Mouse (Mus musculus): ENCODE data around the gene Disp1. TPM values are rescaled to one million over a fixed set of nuclear protein-coding genes. Genes with fewer than 3 reads are reported as not detected.
A peak's percentile ranks its signal among the peaks of the same experiment; 100 is the strongest.

Disp1 gene
- polyA plus RNA-seq, 1 experiment from 2014 or later: 9.5 TPM

DNA sequence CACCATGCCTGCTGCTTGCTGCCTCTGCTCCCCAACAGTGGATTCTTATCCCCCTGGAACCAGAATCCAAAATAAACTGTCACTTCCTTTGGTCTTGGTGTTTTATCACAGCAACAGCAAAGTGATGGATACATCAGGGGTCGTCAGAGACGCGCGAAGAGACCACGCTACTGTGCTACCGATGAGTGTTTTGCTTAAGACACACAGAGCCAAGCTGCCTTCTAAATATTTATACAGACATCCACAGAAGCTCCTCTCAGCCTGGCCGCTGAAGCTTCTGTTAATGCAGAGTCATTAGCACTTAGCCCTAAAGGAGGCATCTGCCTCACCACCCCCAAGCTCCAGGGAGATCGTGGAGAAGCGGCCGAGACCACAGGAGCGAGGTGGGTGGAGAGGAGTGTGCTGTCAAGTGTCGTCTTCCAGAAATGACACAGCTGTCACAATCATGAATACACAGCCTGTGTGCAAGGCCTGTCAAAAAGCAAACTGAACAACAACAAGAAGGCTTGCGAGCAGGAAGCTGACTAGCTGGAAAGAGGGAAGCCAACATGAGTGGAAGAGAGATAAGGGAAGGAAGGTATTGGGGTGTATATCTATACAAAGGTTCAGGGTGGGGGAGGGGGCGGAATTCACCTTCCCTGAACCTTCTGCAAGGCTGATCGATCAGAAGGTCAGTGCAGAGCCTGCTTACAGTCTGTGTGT, 146.1 kb downstream of the Disp1 start:
- no peak overlapping the region for H3K9ac ChIP-seq (replicated peaks)
- no peaks in the 10 kb centered on the region for H3K9me3 ChIP-seq (replicated peaks)
- no peak overlapping the region for H3K4me2 ChIP-seq
- H3K27ac ChIP-seq (replicated peaks): 0 out of 2 replicates have a peak overlapping the region, but pooled peaks have one; percentile 9
- 61% methylated on average over 15 of the region's 15 CpGs for WGBS
- no peak overlapping the region for H3K4me3 ChIP-seq (replicated peaks)
- no peaks in the 10 kb centered on the region for H3K36me3 ChIP-seq
- peaks cover 9% of the 10 kb centered on the region for H3K4me1 ChIP-seq
- H3K27me3 ChIP-seq (replicated peaks): no peaks in the 10 kb centered on the region
- no peak for ATAC-seq (ENCODE audit: low FRiP score)

DNA sequence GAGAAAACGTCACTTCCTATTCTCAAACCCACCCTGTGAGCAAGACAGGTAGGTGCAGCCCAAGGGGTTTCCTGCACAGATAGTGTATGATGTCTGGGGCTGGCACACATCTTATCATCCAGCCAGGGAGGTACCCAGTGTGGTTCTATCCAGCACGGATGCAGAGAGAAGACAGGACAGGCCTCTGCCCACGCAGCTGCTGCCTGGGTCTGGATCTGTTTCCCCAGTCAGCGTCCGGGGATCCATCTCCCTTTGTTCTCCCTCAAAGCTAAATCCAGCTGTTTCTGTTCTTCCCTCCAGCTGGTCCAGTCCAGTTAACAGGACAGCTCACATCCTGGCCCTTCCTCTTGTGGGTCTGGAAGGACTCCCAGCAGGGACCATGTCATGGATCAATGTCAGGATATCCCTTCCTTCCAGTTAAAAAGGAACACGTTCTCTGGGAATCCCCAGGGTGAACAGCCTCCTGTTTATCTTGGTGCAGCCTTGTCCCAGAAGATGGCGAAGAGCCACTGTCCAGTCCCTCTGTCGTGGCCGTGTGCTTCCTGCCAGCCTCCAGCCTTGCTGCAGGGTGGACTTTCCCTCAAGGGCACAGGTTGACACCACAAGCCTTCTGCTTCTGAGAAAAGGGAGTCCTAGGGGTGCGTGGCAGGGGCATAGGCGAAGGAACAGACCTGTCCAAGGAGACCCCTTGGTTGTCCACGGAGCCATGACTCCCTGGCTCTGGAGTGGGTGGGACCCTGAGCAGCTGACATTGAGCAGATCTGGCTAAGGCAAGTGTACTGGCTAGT, 148.9 kb downstream of the Disp1 start:
- Histone ChIP-seq H3K36me3 (no peaks in the 10 kb centered on the region), H3K9me3 (replicated peaks) (no peaks in the 10 kb centered on the region), H3K4me3 (replicated peaks) (no peak overlapping the region), H3K27ac (replicated peaks) (no peak overlapping the region), H3K27me3 (replicated peaks) (no peaks in the 10 kb centered on the region), H3K9ac (replicated peaks) (no peak overlapping the region), H3K4me2 (no peak overlapping the region), H3K4me1 (peaks cover 10% of the 10 kb centered on the region)
- ATAC-seq (ENCODE audit: low FRiP score): no peak
- 75% methylated on average over 12 of the region's 12 CpGs for WGBS

DNA sequence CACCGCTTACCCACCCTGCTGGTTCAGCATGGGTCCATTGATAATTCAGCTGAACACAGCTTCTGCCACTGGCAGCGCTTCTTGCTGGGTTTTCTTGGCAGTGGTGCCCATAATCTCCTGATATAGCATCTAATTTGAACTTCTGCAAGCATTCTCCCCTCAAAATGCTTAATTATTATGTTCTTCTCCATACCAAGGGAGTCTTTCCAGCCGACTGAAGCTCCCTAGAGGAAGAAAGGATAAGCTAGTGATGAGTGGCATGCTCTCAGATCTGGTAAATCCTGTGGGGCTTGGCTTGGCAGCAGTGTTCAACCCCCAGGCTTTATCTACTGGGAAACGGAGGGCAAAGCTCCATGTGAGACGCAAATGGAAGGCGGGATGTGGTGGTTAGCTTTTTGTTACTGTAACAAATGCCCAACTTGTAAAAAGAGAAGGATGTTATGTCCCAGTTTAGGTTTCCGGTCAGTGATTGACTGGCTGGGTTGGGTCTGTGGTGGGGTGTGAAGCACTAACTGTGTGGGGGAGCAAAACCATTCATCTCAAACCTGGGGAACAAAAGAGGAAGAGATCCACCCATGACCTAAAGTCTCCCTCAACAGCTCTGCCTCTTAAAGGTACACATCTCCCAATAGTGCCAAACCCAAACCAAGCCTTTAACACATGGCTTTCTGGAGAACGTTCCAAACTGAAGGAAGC, 151.2 kb downstream of the Disp1 start:
- no peaks in the 10 kb centered on the region for H3K36me3 ChIP-seq
- H3K4me1 ChIP-seq: peaks cover 5% of the 10 kb centered on the region
- H3K9me3 ChIP-seq (replicated peaks): no peaks in the 10 kb centered on the region
- no peak overlapping the region for H3K9ac ChIP-seq (replicated peaks)
- H3K4me2 ChIP-seq: no peak overlapping the region
- no peaks in the 10 kb centered on the region for H3K27me3 ChIP-seq (replicated peaks)
- H3K4me3 ChIP-seq (replicated peaks): no peak overlapping the region
- H3K27ac ChIP-seq (replicated peaks): no peak overlapping the region
- 68% methylated on average over 8 of the region's 8 CpGs for WGBS
- ATAC-seq (ENCODE audit: low FRiP score): no peak

DNA sequence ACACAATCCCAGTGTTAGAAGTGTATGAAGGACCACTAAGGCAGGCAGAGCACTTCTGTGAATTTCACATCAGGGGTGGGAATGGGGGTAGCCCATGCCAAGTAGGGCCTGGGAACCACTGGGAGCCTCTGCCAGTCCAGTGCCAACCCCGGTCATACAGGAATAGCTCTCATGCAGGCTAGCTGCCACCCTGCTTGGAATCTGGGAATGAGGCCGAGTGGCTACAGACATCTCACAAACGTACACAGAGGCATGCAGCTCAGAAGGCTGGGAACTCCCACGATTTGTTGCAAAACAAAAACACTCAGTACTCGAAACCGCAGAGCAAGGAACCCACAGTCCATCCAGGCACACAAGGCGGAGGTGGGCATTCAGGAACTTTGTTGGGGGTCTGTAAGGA, 153.5 kb downstream of the Disp1 start:
- ATAC-seq (ENCODE audit: low FRiP score): no peak
- Histone ChIP-seq H3K9me3 (replicated peaks) (no peaks in the 10 kb centered on the region), H3K4me3 (replicated peaks) (no peak overlapping the region), H3K27ac (replicated peaks) (no peak overlapping the region), H3K9ac (replicated peaks) (no peak overlapping the region), H3K27me3 (replicated peaks) (no peaks in the 10 kb centered on the region), H3K36me3 (no peaks in the 10 kb centered on the region), H3K4me2 (no peak overlapping the region), H3K4me1 (0 out of 2 replicates have a peak, but pooled peaks cover 4% of the 10 kb centered on the region)
- WGBS: 82% methylated on average over 7 of the region's 7 CpGs

DNA sequence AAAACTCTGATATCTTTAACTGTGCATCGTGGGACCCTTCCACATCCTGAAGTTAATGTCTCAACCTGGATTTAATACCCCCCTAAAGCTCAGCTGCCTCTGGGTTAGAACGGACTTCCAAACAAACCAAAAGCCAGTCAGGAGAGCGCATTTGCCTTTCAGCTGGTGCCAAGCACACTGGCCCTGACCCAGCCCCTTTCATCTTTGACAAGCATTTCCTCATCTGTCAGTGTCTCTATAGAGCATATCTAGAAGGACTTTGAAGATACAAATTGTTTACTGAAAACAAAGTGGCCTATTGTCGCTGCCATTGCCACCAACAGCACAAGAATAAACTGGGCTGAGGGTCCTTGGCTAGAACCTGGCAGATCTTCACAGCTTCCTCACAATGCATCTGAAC, 154.3 kb downstream of the Disp1 start:
- Histone ChIP-seq H3K27ac (replicated peaks) (no peak overlapping the region), H3K4me2 (no peak overlapping the region), H3K4me3 (replicated peaks) (no peak overlapping the region), H3K4me1 (0 out of 2 replicates have a peak, but pooled peaks cover 4% of the 10 kb centered on the region), H3K9ac (replicated peaks) (no peak overlapping the region), H3K36me3 (no peaks in the 10 kb centered on the region), H3K9me3 (replicated peaks) (no peaks in the 10 kb centered on the region), H3K27me3 (replicated peaks) (no peaks in the 10 kb centered on the region)
- ATAC-seq (ENCODE audit: low FRiP score): no peak
- 71% methylated on average over 4 of the region's 4 CpGs for WGBS

DNA sequence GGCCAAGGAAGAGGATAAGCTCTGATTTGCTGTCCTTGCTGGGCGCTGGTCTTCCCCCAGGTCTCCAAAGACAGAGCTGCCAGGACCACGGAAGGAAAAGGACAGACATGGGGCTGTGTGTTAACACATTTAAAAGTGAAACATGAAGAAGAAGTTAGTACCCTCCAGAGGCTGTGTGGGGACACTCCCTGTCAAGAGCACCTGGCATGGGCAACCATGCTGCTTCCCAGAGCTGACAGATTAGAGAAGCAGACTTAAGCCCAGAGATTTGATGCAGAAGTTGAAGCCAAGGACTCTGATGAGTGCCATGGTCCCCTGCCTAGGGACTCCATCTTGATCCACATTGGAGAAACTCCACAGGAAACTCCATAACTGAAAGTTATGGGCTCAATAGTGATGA, 160.7 kb downstream of the Disp1 start:
- Histone ChIP-seq H3K4me1 (peaks cover 6% of the 10 kb centered on the region; the same call in 1 of the 2 replicates), H3K27ac (replicated peaks) (no peak overlapping the region), H3K4me2 (no peak overlapping the region), H3K4me3 (replicated peaks) (no peak overlapping the region), H3K9ac (replicated peaks) (no peak overlapping the region), H3K27me3 (replicated peaks) (no peaks in the 10 kb centered on the region), H3K36me3 (no peaks in the 10 kb centered on the region), H3K9me3 (replicated peaks) (no peaks in the 10 kb centered on the region)
- 87% methylated on average over 2 of the region's 2 CpGs for WGBS
- no peak for ATAC-seq (ENCODE audit: low FRiP score)

DNA sequence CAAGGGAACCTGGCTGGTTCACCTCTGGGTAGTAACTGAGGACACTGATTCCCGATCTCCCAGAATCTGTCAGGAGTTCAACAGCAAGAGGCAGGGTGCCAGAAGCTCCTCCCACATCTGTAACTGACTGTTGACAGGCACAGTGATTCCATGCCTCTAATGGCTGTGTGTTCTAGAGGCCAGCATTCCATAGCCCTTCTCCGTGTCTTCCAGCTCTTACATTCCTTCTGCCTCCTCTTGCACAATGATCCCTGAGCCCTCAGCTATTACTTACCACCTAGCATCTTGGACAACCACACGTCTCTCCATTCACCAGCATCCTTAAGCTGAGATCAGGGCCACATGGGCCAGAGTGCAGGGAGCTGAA, 165.1 kb downstream of the Disp1 start:
- no peaks in the 10 kb centered on the region for H3K9me3 ChIP-seq (replicated peaks)
- no peak overlapping the region for H3K4me3 ChIP-seq (replicated peaks)
- H3K4me2 ChIP-seq: no peak overlapping the region
- H3K36me3 ChIP-seq: no peaks in the 10 kb centered on the region
- no peak overlapping the region for H3K27ac ChIP-seq (replicated peaks)
- 36% methylated on average over 3 of the region's 3 CpGs for WGBS
- no peak overlapping the region for H3K9ac ChIP-seq (replicated peaks)
- no peaks in the 10 kb centered on the region for H3K27me3 ChIP-seq (replicated peaks)
- H3K4me1 ChIP-seq: peaks cover 14% of the 10 kb centered on the region; the same call in 1 of the 2 replicates
- ATAC-seq (ENCODE audit: low FRiP score): no peak

DNA sequence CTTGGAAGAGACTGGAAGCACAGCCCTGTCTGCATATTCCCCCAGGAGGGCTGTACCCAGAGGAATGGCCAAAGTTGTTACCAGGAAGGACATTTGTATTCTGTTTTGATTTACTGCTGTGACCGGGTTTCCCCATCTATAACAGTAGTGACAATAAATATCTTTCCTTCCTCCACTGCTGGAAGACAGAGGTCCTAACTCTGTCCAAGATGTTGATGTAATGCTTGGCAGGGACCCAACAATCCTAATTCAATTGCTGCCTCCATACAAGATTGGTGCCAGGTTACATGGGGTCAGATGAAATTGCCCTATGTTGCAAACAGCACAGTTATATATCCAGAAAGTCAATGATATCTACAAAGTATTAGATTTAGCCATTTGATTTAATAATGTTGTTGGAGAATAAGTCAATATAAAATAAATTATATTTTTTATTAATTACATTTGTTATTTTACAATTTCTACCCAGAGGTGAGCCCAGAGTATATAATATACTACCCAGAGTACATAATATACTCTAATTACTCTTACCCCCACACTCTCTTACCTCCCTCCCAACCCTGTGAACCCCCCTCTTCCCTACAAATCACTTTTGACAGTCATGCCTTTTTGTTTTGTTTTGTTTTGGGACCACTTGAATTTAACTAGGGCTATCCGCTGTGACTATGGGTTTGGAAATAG, 165.6 kb downstream of the Disp1 start:
- no peak overlapping the region for H3K27ac ChIP-seq (replicated peaks)
- H3K4me2 ChIP-seq: no peak overlapping the region
- H3K4me3 ChIP-seq (replicated peaks): no peak overlapping the region
- H3K4me1 ChIP-seq: peaks cover 14% of the 10 kb centered on the region; the same call in 1 of the 2 replicates
- H3K27me3 ChIP-seq (replicated peaks): no peaks in the 10 kb centered on the region
- H3K36me3 ChIP-seq: no peaks in the 10 kb centered on the region
- H3K9me3 ChIP-seq (replicated peaks): no peaks in the 10 kb centered on the region
- 50% methylated on average over 2 of the region's 2 CpGs for WGBS
- no peak overlapping the region for H3K9ac ChIP-seq (replicated peaks)
- no peak for ATAC-seq (ENCODE audit: low FRiP score)

DNA sequence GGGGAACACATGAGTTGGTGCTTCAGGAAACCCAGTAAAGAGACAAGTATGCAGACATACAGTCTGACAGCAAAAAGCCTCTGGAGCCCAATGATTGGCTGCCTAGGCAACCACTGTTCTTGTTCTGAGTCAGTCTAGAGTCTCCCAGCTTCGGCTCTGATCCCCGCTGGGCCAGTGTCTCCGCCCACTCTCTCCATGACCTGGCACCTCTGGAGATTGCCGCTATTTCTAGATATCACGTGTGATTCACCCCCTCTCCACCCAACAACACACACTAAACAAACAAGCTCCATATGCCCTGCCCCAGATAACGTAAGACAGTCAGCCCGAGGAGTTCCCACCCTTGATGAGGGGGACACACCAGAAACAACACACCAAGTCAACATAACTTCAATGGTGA, 168.7 kb downstream of the Disp1 start:
- Histone ChIP-seq H3K4me1 (peaks cover 23% of the 10 kb centered on the region), H3K9me3 (replicated peaks) (no peaks in the 10 kb centered on the region), H3K4me2 (no peak overlapping the region), H3K36me3 (no peaks in the 10 kb centered on the region), H3K9ac (replicated peaks) (no peak overlapping the region), H3K4me3 (replicated peaks) (no peak overlapping the region), H3K27me3 (replicated peaks) (no peaks in the 10 kb centered on the region), H3K27ac (replicated peaks) (no peak overlapping the region)
- WGBS: 83% methylated on average over 7 of the region's 7 CpGs
- ATAC-seq (ENCODE audit: low FRiP score): no peak

DNA sequence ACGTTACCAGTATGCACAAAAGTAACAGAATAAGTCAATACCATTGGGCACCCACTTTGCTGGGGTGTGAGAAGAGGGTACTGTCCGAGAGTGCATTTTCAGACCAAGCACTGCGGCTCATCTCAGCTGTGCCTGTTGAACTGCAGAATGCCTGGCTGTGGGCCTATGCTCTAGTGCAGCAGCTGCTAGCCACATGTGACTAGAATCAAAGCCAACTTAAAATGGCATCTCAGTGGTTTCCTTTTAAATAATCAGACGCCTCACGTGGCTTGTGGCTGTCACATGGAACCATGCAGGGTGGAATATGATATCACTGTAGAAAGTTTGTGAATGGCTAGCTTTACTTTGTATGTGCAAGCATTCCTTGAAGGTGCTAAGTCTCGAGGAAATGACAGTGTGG, 172.0 kb downstream of the Disp1 start:
- WGBS: 71% methylated on average over 6 of the region's 6 CpGs
- peaks cover 29% of the 10 kb centered on the region for H3K4me1 ChIP-seq
- H3K9me3 ChIP-seq (replicated peaks): no peaks in the 10 kb centered on the region
- no peak overlapping the region for H3K4me3 ChIP-seq (replicated peaks)
- no peak overlapping the region for H3K27ac ChIP-seq (replicated peaks)
- no peak for ATAC-seq (ENCODE audit: low FRiP score)
- H3K4me2 ChIP-seq: no peak overlapping the region
- no peak overlapping the region for H3K9ac ChIP-seq (replicated peaks)
- no peaks in the 10 kb centered on the region for H3K36me3 ChIP-seq
- 0 out of 2 replicates have a peak, but pooled peaks cover 3% of the 10 kb centered on the region for H3K27me3 ChIP-seq (replicated peaks)

DNA sequence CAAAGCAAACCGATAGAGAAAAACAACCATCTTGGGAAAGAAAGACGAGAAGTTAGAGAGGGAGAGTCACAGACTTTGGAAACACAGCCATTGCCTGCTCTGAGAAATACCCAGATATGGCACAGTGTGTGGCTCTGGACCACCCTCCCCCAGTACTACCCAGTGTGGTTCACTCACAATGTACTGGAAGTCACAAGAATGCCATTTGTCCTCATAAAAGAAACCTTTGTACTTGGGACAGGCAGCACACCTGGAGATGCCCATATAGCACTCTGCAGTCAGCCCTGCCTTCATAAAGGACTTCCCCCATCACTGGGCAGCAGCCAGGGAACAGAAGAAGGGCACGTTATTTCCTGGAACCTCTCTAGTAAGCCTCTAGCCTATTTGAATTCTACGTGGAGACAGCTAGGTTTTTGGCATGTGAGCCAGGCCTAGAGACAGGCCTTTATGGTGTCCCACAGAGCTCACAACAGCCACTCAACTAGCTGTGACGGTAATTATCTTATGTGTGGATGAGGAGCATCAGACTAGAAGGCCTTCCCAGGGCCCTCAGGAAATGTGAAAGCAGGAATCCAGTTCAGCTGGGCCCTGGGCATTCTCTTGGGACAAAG, 173.3 kb downstream of the Disp1 start:
- Histone ChIP-seq H3K27me3 (replicated peaks) (peaks cover 9% of the 10 kb centered on the region; the same call in 1 of the 2 replicates), H3K4me1 (peaks cover 29% of the 10 kb centered on the region), H3K9me3 (replicated peaks) (no peaks in the 10 kb centered on the region), H3K9ac (replicated peaks) (no peak overlapping the region), H3K4me2 (no peak overlapping the region), H3K27ac (replicated peaks) (peak overlapping the region; percentile 48; the same call in 1 of the 2 replicates), H3K4me3 (replicated peaks) (no peak overlapping the region), H3K36me3 (no peaks in the 10 kb centered on the region)
- ATAC-seq (ENCODE audit: low FRiP score): no peak
- 35% methylated on average over 5 of the region's 5 CpGs for WGBS
